Mouse (Mus musculus) embryo, embryonic 9.5 days (tissue): ENCODE results near the gene Tango6.

Source experiments
- DNase-seq: peaks from one replicate; pipeline ENCODE4 v3.0.0-alpha.2; 2017; ENCODE audit errors: extremely low spot score

The Tango6 gene

GRCm38 (mm10) chr8:106700131-106700530 is 17.3 kb downstream of the Tango6 start:
- DNase-seq = no peak

GRCm38 (mm10) chr8:106701360-106701759 is 18.5 kb downstream of the Tango6 start:
- no peak for DNase-seq

GRCm38 (mm10) chr8:106704199-106704900 is 21.5 kb downstream of the Tango6 start:
- DNase-seq = no peak

GRCm38 (mm10) chr8:106704901-106705321 is 22.0 kb downstream of the Tango6 start:
- DNase-seq = no peak

- DNase-seq = no peak
Observed at GRCm38 (mm10) chr8:106706194-106706593, 23.3 kb downstream of the Tango6 start.

GRCm38 (mm10) chr8:106710002-106710401 is 27.1 kb downstream of the Tango6 start:
- DNase-seq = no peak

- no peak for DNase-seq
Observed at GRCm38 (mm10) chr8:106712487-106712886, 29.6 kb downstream of the Tango6 start.

- DNase-seq = no peak
Observed at GRCm38 (mm10) chr8:106714297-106714696, 31.4 kb downstream of the Tango6 start.

GRCm38 (mm10) chr8:106718091-106718500 is 35.2 kb downstream of the Tango6 start:
- peak; percentile 70 for DNase-seq

GRCm38 (mm10) chr8:106720921-106721320 is 38.1 kb downstream of the Tango6 start:
- DNase-seq = no peak

GRCm38 (mm10) chr8:106722453-106722852 is 39.6 kb downstream of the Tango6 start:
- DNase-seq = no peak

- DNase-seq = no peak
Observed at GRCm38 (mm10) chr8:106723921-106724320, 41.1 kb downstream of the Tango6 start.

- DNase-seq = no peak
Observed at GRCm38 (mm10) chr8:106726551-106726950, 43.7 kb downstream of the Tango6 start.

GRCm38 (mm10) chr8:106727241-106727835 is 44.5 kb downstream of the Tango6 start:
- DNase-seq = peak; percentile 56

GRCm38 (mm10) chr8:106727889-106728288 is 45.0 kb downstream of the Tango6 start:
- no peak for DNase-seq

- no peak for DNase-seq
Observed at GRCm38 (mm10) chr8:106732921-106733320, 50.1 kb downstream of the Tango6 start.

GRCm38 (mm10) chr8:106733703-106734102 is 50.8 kb downstream of the Tango6 start:
- DNase-seq = no peak

- DNase-seq = no peak
Observed at GRCm38 (mm10) chr8:106734222-106734621, 51.4 kb downstream of the Tango6 start.

GRCm38 (mm10) chr8:106736861-106737662 is 54.2 kb downstream of the Tango6 start:
- DNase-seq = no peak

- DNase-seq = no peak
Observed at GRCm38 (mm10) chr8:106737846-106738245, 55.0 kb downstream of the Tango6 start.

GRCm38 (mm10) chr8:106742321-106742720 is 59.5 kb downstream of the Tango6 start:
- no peak for DNase-seq

- no peak for DNase-seq
Observed at GRCm38 (mm10) chr8:106743361-106743760, 60.5 kb downstream of the Tango6 start.

GRCm38 (mm10) chr8:106753436-106753835 is 70.6 kb downstream of the Tango6 start:
- no peak for DNase-seq
